Mouse (Mus musculus) C2C12 (cell line): ENCODE measurements around the gene Pipox.

ENCODE experiments used
- CTCF ChIP-seq: IDR thresholded peaks from one replicate; pipeline ENCODE4 v1.5.1; 2011; ENCODE audit not compliant: control insufficient read depth, insufficient read depth, insufficient read length
- FOSL1 ChIP-seq: IDR thresholded peaks from one replicate; pipeline ENCODE4 v1.8.0; 2011; ENCODE audit warnings: mild to moderate bottlenecking, low read length; ENCODE audit not compliant: poor library complexity, insufficient read depth, severe bottlenecking

- TF ChIP-seq FOSL1 (no peak), CTCF (no peak)
These were observed 43.3 kb downstream of the Pipox start for GRCm38 (mm10) chr11:77850401-77851244.
